Mouse (Mus musculus): Measurements from ENCODE around the gene Large1. TPM values are rescaled to one million over a fixed set of nuclear protein-coding genes. Genes with fewer than 3 reads are reported as not detected.
"Not testable (repeated sequence)": the region's sequence is repeated elsewhere in the genome, so short reads cannot be mapped to it uniquely, and the experiment has no call there.

The Large1 gene
- polyA plus RNA-seq, 1 experiment from 2014 or later = 2.1 TPM

- Histone ChIP-seq H3K27ac (no peak overlapping the region), H3K27me3 (replicated peaks) (no peaks in the 10 kb centered on the region)
- WGBS (ENCODE audit: insufficient replicate concordance) = 67% methylated on average over 3 of the region's 3 CpGs
Measured at GRCm38 (mm10) chr8:72955074-72955473, 398.3 kb downstream of the Large1 start.

GRCm38 (mm10) chr8:72941393-72941792 is 411.9 kb downstream of the Large1 start:
- not testable (repeated sequence) for H3K27ac ChIP-seq; ATAC-seq; H3K36me3 ChIP-seq; H3K4me1 ChIP-seq; H3K4me3 ChIP-seq; H3K4me2 ChIP-seq; H3K27me3 ChIP-seq (replicated peaks); H3K9me3 ChIP-seq (replicated peaks); H3K9ac ChIP-seq
- WGBS (ENCODE audit: insufficient replicate concordance) = 51% methylated on average over 8 of the region's 8 CpGs

More at GRCm38 (mm10) chr8:72955074-72955473, 398.3 kb downstream of the Large1 start:
- Histone ChIP-seq H3K36me3 (no peaks in the 10 kb centered on the region), H3K4me2 (no peak overlapping the region), H3K4me1 (no peaks in the 10 kb centered on the region), H3K4me3 (no peak overlapping the region), H3K9me3 (replicated peaks) (no peaks in the 10 kb centered on the region), H3K9ac (no peak overlapping the region)
- no peak for ATAC-seq

- Histone ChIP-seq H3K27ac (no peak overlapping the region), H3K4me3 (no peak overlapping the region), H3K4me2 (no peak overlapping the region), H3K9ac (no peak overlapping the region), H3K36me3 (no peaks in the 10 kb centered on the region), H3K4me1 (no peaks in the 10 kb centered on the region), H3K9me3 (replicated peaks) (no peaks in the 10 kb centered on the region), H3K27me3 (replicated peaks) (no peaks in the 10 kb centered on the region)
- ATAC-seq = no peak
- WGBS (ENCODE audit: insufficient replicate concordance) = 80% methylated on average over 2 of the region's 2 CpGs
Measured at GRCm38 (mm10) chr8:72919182-72919902, 434.0 kb downstream of the Large1 start.

GRCm38 (mm10) chr8:72905491-72905890 is 447.8 kb downstream of the Large1 start:
- H3K27me3 ChIP-seq (replicated peaks) = no peaks in the 10 kb centered on the region
- H3K4me1 ChIP-seq = no peaks in the 10 kb centered on the region
- H3K36me3 ChIP-seq = no peaks in the 10 kb centered on the region
- no peaks in the 10 kb centered on the region for H3K9me3 ChIP-seq (replicated peaks)
- H3K4me3 ChIP-seq = no peak overlapping the region
- no peak for ATAC-seq
- H3K9ac ChIP-seq = no peak overlapping the region
- H3K27ac ChIP-seq = no peak overlapping the region
- H3K4me2 ChIP-seq = no peak overlapping the region
- WGBS (ENCODE audit: insufficient replicate concordance) = 64% methylated on average over 4 of the region's 4 CpGs

- Histone ChIP-seq H3K36me3 (no peaks in the 10 kb centered on the region), H3K9ac (no peak overlapping the region), H3K27me3 (replicated peaks) (no peaks in the 10 kb centered on the region), H3K4me3 (no peak overlapping the region), H3K27ac (no peak overlapping the region), H3K9me3 (replicated peaks) (no peaks in the 10 kb centered on the region), H3K4me1 (no peaks in the 10 kb centered on the region), H3K4me2 (no peak overlapping the region)
- no peak for ATAC-seq
- 71% methylated on average over 6 of the region's 6 CpGs for WGBS (ENCODE audit: insufficient replicate concordance)
Measured at GRCm38 (mm10) chr8:72901591-72901990, 451.7 kb downstream of the Large1 start.

GRCm38 (mm10) chr8:72899321-72899720 is 454.0 kb downstream of the Large1 start:
- Histone ChIP-seq H3K4me2 (no peak overlapping the region), H3K4me3 (no peak overlapping the region), H3K9ac (no peak overlapping the region), H3K36me3 (no peaks in the 10 kb centered on the region), H3K27me3 (replicated peaks) (no peaks in the 10 kb centered on the region), H3K9me3 (replicated peaks) (no peaks in the 10 kb centered on the region), H3K27ac (no peak overlapping the region), H3K4me1 (no peaks in the 10 kb centered on the region)
- ATAC-seq = no peak
- 76% methylated on average over 3 of the region's 3 CpGs for WGBS (ENCODE audit: insufficient replicate concordance)

- ATAC-seq = no peak
- Histone ChIP-seq H3K9ac (no peak overlapping the region), H3K27ac (no peak overlapping the region), H3K9me3 (replicated peaks) (no peaks in the 10 kb centered on the region), H3K4me1 (no peaks in the 10 kb centered on the region), H3K36me3 (no peaks in the 10 kb centered on the region), H3K27me3 (replicated peaks) (no peaks in the 10 kb centered on the region), H3K4me3 (no peak overlapping the region), H3K4me2 (no peak overlapping the region)
- 64% methylated on average over 2 of the region's 2 CpGs for WGBS (ENCODE audit: insufficient replicate concordance)
Measured at GRCm38 (mm10) chr8:72883033-72883432, 470.3 kb downstream of the Large1 start.

- H3K4me3 ChIP-seq = no peak overlapping the region
- H3K4me2 ChIP-seq = no peak overlapping the region
- ATAC-seq = no peak
- no peak overlapping the region for H3K27ac ChIP-seq
- H3K9me3 ChIP-seq (replicated peaks) = no peaks in the 10 kb centered on the region
- H3K36me3 ChIP-seq = no peaks in the 10 kb centered on the region
- H3K9ac ChIP-seq = no peak overlapping the region
- WGBS (ENCODE audit: insufficient replicate concordance) = 76% methylated on average over 2 of the region's 2 CpGs
- H3K4me1 ChIP-seq = no peaks in the 10 kb centered on the region
- no peaks in the 10 kb centered on the region for H3K27me3 ChIP-seq (replicated peaks)
Measured at GRCm38 (mm10) chr8:72873411-72873810, 479.9 kb downstream of the Large1 start.

GRCm38 (mm10) chr8:72846881-72847280 is 506.5 kb downstream of the Large1 start:
- Histone ChIP-seq H3K27me3 (replicated peaks) (no peaks in the 10 kb centered on the region), H3K36me3 (no peaks in the 10 kb centered on the region), H3K27ac (no peak overlapping the region), H3K4me3 (no peak overlapping the region), H3K4me2 (no peak overlapping the region), H3K9ac (no peak overlapping the region), H3K9me3 (replicated peaks) (no peaks in the 10 kb centered on the region), H3K4me1 (no peaks in the 10 kb centered on the region)
- ATAC-seq = no peak

GRCm38 (mm10) chr8:72835863-72836262 is 517.5 kb downstream of the Large1 start:
- H3K9me3 ChIP-seq (replicated peaks) = no peaks in the 10 kb centered on the region
- H3K4me2 ChIP-seq = no peak overlapping the region
- H3K27me3 ChIP-seq (replicated peaks) = no peaks in the 10 kb centered on the region
- no peak overlapping the region for H3K4me3 ChIP-seq
- WGBS (ENCODE audit: insufficient replicate concordance) = 47% methylated on average over 4 of the region's 4 CpGs
- ATAC-seq = 0 out of 2 replicates have a peak, but pooled peaks have one; percentile 21
- no peaks in the 10 kb centered on the region for H3K4me1 ChIP-seq
- H3K36me3 ChIP-seq = no peaks in the 10 kb centered on the region
- H3K9ac ChIP-seq = no peak overlapping the region
- H3K27ac ChIP-seq = no peak overlapping the region

GRCm38 (mm10) chr8:72833112-72833511 is 520.2 kb downstream of the Large1 start:
- no peak overlapping the region for H3K4me3 ChIP-seq
- H3K27me3 ChIP-seq (replicated peaks) = no peaks in the 10 kb centered on the region
- H3K4me2 ChIP-seq = no peak overlapping the region
- WGBS (ENCODE audit: insufficient replicate concordance) = 69% methylated on average over 2 of the region's 2 CpGs
- no peaks in the 10 kb centered on the region for H3K4me1 ChIP-seq
- H3K36me3 ChIP-seq = no peaks in the 10 kb centered on the region
- no peaks in the 10 kb centered on the region for H3K9me3 ChIP-seq (replicated peaks)
- H3K27ac ChIP-seq = no peak overlapping the region
- ATAC-seq = no peak
- no peak overlapping the region for H3K9ac ChIP-seq

- no peak for ATAC-seq
- no peaks in the 10 kb centered on the region for H3K27me3 ChIP-seq (replicated peaks)
- no peak overlapping the region for H3K9ac ChIP-seq
- no peaks in the 10 kb centered on the region for H3K9me3 ChIP-seq (replicated peaks)
- no peak overlapping the region for H3K4me2 ChIP-seq
- 35% methylated on average over 1 of the region's 1 CpGs for WGBS (ENCODE audit: insufficient replicate concordance)
- no peaks in the 10 kb centered on the region for H3K4me1 ChIP-seq
- H3K4me3 ChIP-seq = no peak overlapping the region
- no peaks in the 10 kb centered on the region for H3K36me3 ChIP-seq
- no peak overlapping the region for H3K27ac ChIP-seq
Measured at GRCm38 (mm10) chr8:72832371-72832770, 521.0 kb downstream of the Large1 start.
